Mouse (Mus musculus): ENCODE results near the gene Fktn. TPM values are rescaled to one million over a fixed set of nuclear protein-coding genes. Genes with fewer than 3 reads are reported as not detected.

The Fktn gene
- polyA plus RNA-seq, 1 experiment = 1.4 TPM

GRCm38 (mm10) chr4:53770958-53771735, 57.3 kb downstream of the Fktn start:
- no peaks in the 10 kb centered on the region for H3K36me3 ChIP-seq (ENCODE audit: control insufficient read depth, insufficient read depth, low read length)
- DNase-seq (ENCODE audit: low read depth in 1 of 2, low spot score in 2 of 2) = no peak
- H3K4me1 ChIP-seq (ENCODE audit: control insufficient read depth, insufficient read depth, insufficient read length) = no peaks in the 10 kb centered on the region
- H3K4me3 ChIP-seq (ENCODE audit: extremely low read depth, insufficient read depth, insufficient read length) = no peak overlapping the region
- 88% methylated on average over 6 of the region's 6 CpGs for WGBS
- H3K27me3 ChIP-seq (ENCODE audit: control insufficient read depth, insufficient read depth, low read length) = no peaks in the 10 kb centered on the region
- no peak overlapping the region for H3K27ac ChIP-seq (ENCODE audit: insufficient read depth, low read length)
- TF ChIP-seq POLR2A (IDR thresholded peaks at IDR 0.05; ENCODE audit: low read depth, low read length) (no peak), CTCF (IDR thresholded peaks at IDR 0.05; ENCODE audit: extremely low read depth, insufficient read depth, insufficient read length, insufficient replicate concordance) (no peak)

- Histone ChIP-seq H3K4me3 (ENCODE audit: extremely low read depth, insufficient read depth, insufficient read length) (no peak overlapping the region), H3K4me1 (ENCODE audit: control insufficient read depth, insufficient read depth, insufficient read length) (no peaks in the 10 kb centered on the region), H3K36me3 (ENCODE audit: control insufficient read depth, insufficient read depth, low read length) (no peaks in the 10 kb centered on the region), H3K27me3 (ENCODE audit: control insufficient read depth, insufficient read depth, low read length) (no peaks in the 10 kb centered on the region), H3K27ac (ENCODE audit: insufficient read depth, low read length) (no peak overlapping the region)
- WGBS = 92% methylated on average over 5 of the region's 5 CpGs
- no peak for DNase-seq (ENCODE audit: low read depth in 1 of 2, low spot score in 2 of 2)
- no peak for TF ChIP-seq POLR2A (IDR thresholded peaks at IDR 0.05; ENCODE audit: low read depth, low read length)
- no peak for TF ChIP-seq CTCF (IDR thresholded peaks at IDR 0.05; ENCODE audit: extremely low read depth, insufficient read depth, insufficient read length, insufficient replicate concordance)
These were observed 58.2 kb downstream of the Fktn start for GRCm38 (mm10) chr4:53772004-53772403.

- H3K27me3 ChIP-seq (ENCODE audit: control insufficient read depth, insufficient read depth, low read length) = no peaks in the 10 kb centered on the region
- 77% methylated on average over 6 of the region's 6 CpGs for WGBS
- no peak overlapping the region for H3K27ac ChIP-seq (ENCODE audit: insufficient read depth, low read length)
- H3K4me1 ChIP-seq (ENCODE audit: control insufficient read depth, insufficient read depth, insufficient read length) = no peaks in the 10 kb centered on the region
- TF ChIP-seq CTCF (IDR thresholded peaks at IDR 0.05; ENCODE audit: extremely low read depth, insufficient read depth, insufficient read length, insufficient replicate concordance) (no peak), POLR2A (IDR thresholded peaks at IDR 0.05; ENCODE audit: low read depth, low read length) (no peak)
- no peak for DNase-seq (ENCODE audit: low read depth in 1 of 2, low spot score in 2 of 2)
- H3K36me3 ChIP-seq (ENCODE audit: control insufficient read depth, insufficient read depth, low read length) = no peaks in the 10 kb centered on the region
- no peak overlapping the region for H3K4me3 ChIP-seq (ENCODE audit: extremely low read depth, insufficient read depth, insufficient read length)
These were observed 60.1 kb downstream of the Fktn start for GRCm38 (mm10) chr4:53773911-53774310.

DNA sequence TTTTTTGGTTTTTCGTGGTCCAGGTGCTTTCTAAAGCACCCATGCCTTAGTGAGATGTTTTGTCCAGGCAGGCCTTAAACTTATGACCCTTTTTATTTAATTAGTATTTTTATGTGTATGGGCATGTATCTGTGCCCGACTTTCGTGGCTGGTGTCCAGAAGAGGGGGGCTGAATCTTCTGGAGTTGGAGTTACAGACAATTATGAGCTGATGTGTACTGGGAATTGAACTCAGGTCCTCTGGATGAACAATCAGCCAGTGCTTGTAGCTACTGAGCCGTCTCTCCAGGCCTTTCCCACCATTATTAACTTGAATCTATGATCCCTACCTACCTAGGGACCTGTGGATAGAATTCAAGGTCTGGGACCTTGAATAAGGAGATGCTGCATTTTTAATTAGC, 67.6 kb downstream of the Fktn start:
- Histone ChIP-seq H3K36me3 (ENCODE audit: control insufficient read depth, insufficient read depth, low read length) (no peaks in the 10 kb centered on the region), H3K27ac (ENCODE audit: insufficient read depth, low read length) (no peak overlapping the region), H3K4me1 (ENCODE audit: control insufficient read depth, insufficient read depth, insufficient read length) (peaks cover 2% of the 10 kb centered on the region; the same call in 1 of the 2 replicates), H3K27me3 (ENCODE audit: control insufficient read depth, insufficient read depth, low read length) (no peaks in the 10 kb centered on the region; the same call in 1 of the 2 replicates), H3K4me3 (ENCODE audit: extremely low read depth, insufficient read depth, insufficient read length) (no peak overlapping the region)
- 81% methylated on average over 4 of the region's 4 CpGs for WGBS
- DNase-seq (ENCODE audit: low read depth in 1 of 2, low spot score in 2 of 2) = no peak
- TF ChIP-seq POLR2A (IDR thresholded peaks at IDR 0.05; ENCODE audit: low read depth, low read length) = no peak
- TF ChIP-seq CTCF (IDR thresholded peaks at IDR 0.05; ENCODE audit: extremely low read depth, insufficient read depth, insufficient read length, insufficient replicate concordance) = no peak

DNA sequence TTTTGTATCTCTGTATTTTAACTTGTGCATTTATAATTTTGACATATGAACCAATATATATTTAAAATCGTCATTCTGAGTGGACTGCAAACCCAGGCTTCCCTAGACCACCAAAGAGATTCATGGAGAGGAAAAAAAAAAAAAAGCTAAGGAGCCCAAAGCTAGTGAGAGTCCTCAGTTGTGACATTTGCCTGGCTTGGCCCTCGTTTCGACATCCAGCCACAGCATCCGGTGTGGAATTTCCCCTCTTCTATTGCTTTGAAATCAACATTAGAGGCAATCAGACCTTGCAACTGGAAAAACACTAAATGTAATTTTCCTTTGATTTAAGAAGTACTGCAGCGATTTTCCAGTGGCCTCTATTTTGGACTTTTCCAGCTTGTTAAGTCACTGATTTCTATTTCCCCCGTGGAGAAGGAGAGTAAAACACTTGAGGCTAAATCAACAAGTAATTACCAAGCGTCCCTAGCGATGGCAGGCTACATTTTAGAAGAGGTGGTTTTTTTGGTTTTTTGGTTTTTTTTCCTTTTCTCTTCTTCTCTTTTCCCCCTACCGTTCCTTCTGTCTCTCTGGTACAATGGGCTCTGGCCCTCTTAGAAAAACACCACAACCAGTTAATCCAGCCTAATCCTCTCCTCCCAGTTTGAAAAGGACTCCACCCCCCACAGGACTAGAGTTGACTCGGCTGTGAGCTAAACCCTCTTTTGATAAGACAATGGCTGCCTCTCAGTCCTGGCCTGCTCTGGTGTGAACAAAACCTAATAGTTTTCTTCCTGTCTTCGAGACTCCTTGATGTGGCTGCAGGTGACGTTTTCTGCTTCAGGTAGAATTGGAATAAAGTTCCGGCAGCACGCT, 68.6 kb downstream of the Fktn start:
- no peaks in the 10 kb centered on the region for H3K36me3 ChIP-seq (ENCODE audit: control insufficient read depth, insufficient read depth, low read length)
- H3K4me1 ChIP-seq (ENCODE audit: control insufficient read depth, insufficient read depth, insufficient read length) = peaks cover 2% of the 10 kb centered on the region; the same call in 1 of the 2 replicates
- no peak overlapping the region for H3K27ac ChIP-seq (ENCODE audit: insufficient read depth, low read length)
- TF ChIP-seq POLR2A (IDR thresholded peaks at IDR 0.05; ENCODE audit: low read depth, low read length) (no peak), CTCF (IDR thresholded peaks at IDR 0.05; ENCODE audit: extremely low read depth, insufficient read depth, insufficient read length, insufficient replicate concordance) (no peak)
- 51% methylated on average over 14 of the region's 14 CpGs for WGBS
- no peak for DNase-seq (ENCODE audit: low read depth in 1 of 2, low spot score in 2 of 2)
- no peaks in the 10 kb centered on the region; the same call in 1 of the 2 replicates for H3K27me3 ChIP-seq (ENCODE audit: control insufficient read depth, insufficient read depth, low read length)
- no peak overlapping the region for H3K4me3 ChIP-seq (ENCODE audit: extremely low read depth, insufficient read depth, insufficient read length)

DNA sequence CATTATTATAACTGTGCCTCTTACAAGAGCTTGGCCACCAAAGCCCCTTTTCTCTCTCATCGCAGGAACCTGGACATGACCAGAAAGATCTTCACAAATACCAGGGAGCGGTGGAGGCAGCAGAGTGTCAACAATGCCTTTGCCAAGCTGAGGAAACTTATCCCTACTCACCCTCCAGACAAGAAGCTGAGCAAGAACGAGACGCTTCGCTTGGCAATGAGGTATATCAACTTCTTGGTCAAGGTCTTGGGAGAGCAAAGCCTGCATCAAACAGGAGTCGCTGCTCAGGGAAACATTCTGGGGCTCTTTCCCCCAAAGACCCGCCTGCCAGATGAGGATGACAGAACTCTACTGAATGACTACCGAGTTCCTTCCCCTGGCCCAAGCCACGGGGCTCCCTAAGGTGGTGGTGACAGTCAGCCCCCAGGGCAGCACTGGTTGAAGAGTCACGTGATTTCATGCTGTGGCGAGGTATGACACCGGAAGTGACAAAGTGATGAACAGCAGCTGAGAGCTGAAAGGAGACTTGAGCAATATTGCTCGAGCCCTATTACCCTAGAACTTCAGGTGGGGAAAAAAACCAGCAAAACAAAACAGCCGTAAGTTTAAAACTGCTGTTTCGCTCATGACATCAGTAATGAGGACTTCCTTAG, 72.1 kb downstream of the Fktn start:
- H3K4me1 ChIP-seq (ENCODE audit: control insufficient read depth, insufficient read depth, insufficient read length) = no peaks in the 10 kb centered on the region
- no peak for DNase-seq (ENCODE audit: low read depth in 1 of 2, low spot score in 2 of 2)
- WGBS = 62% methylated on average over 15 of the region's 15 CpGs
- no peak overlapping the region for H3K4me3 ChIP-seq (ENCODE audit: extremely low read depth, insufficient read depth, insufficient read length)
- TF ChIP-seq CTCF (IDR thresholded peaks at IDR 0.05; ENCODE audit: extremely low read depth, insufficient read depth, insufficient read length, insufficient replicate concordance) (no peak), POLR2A (IDR thresholded peaks at IDR 0.05; ENCODE audit: low read depth, low read length) (no peak)
- no peaks in the 10 kb centered on the region for H3K27me3 ChIP-seq (ENCODE audit: control insufficient read depth, insufficient read depth, low read length)
- no peaks in the 10 kb centered on the region for H3K36me3 ChIP-seq (ENCODE audit: control insufficient read depth, insufficient read depth, low read length)
- H3K27ac ChIP-seq (ENCODE audit: insufficient read depth, low read length) = no peak overlapping the region

Data from spleen, adult 2 months (tissue).